Mouse (Mus musculus) left cerebral cortex, postnatal 10 days (tissue): ENCODE data around the gene Gm49368. TPM values are rescaled to one million over a fixed set of nuclear protein-coding genes. Genes with fewer than 3 reads are reported as not detected.

Experiments used
- total RNA-seq, 2 experiments: library from RNA; stranded (reverse); gene quantifications; 2 replicates each; pipeline ENCODE4 v1.2.3; 2021

The Gm49368 gene
- total RNA-seq, 2 experiments from 2014 or later = 0.09 TPM; not detected in 1

Other genes starting within 250 kb of the Gm49368 start
- gene Stx4a, start 238.4 kb upstream of the Gm49368 start, total RNA-seq = 10 to 100 TPM; 48.0 to 52.9 TPM
- gene Stx1b, start 238.1 kb upstream of the Gm49368 start, total RNA-seq = 100 to 1,000 TPM; 340 to 347 TPM
- 10 to 100 TPM; 24.7 to 24.8 TPM for gene Zfp646, start 186.5 kb upstream of the Gm49368 start, total RNA-seq
- gene Zfp668, start 185.9 kb upstream of the Gm49368 start, total RNA-seq = 10 to 100 TPM; 23.3 to 26.0 TPM
- gene Prss53, start 171.7 kb upstream of the Gm49368 start, total RNA-seq = under 1 TPM; 0.49 to 0.73 TPM
- gene Gm21974, start 167.2 kb upstream of the Gm49368 start, total RNA-seq = not detected
- 10 to 100 TPM; 23.9 to 24.6 TPM for gene Vkorc1, start 167.1 kb upstream of the Gm49368 start, total RNA-seq
- 10 to 100 TPM; 43.0 to 43.2 TPM for gene Bckdk, start 158.6 kb upstream of the Gm49368 start, total RNA-seq
- gene Kat8, start 150.2 kb upstream of the Gm49368 start, total RNA-seq = 10 to 100 TPM; 24.2 to 26.9 TPM
- under 1 TPM; 0.64 to 0.81 TPM for gene Prss8, start 132.6 kb upstream of the Gm49368 start, total RNA-seq
- 10 to 100 TPM; 12.2 to 14.4 TPM for gene Prss36, start 116.0 kb upstream of the Gm49368 start, total RNA-seq
- 100 to 1,000 TPM; 387 to 389 TPM for gene Fus, start 95.2 kb upstream of the Gm49368 start, total RNA-seq
- 1 to 10 TPM; 3.7 to 5.5 TPM for gene Pycard, start 68.8 kb upstream of the Gm49368 start, total RNA-seq
- under 1 TPM; 0.39 to 0.62 TPM for gene Trim72, start 58.7 kb upstream of the Gm49368 start, total RNA-seq
- gene Itgam, start within 50 bp of the Gm49368 start, total RNA-seq = 1 to 10 TPM; 8.5 to 8.7 TPM
- gene Itgax, start 66.9 kb downstream of the Gm49368 start, total RNA-seq = under 1 TPM in 1 of 2 experiments, not detected in 1; 0.30 TPM
- under 1 TPM; 0.14 to 0.17 TPM for gene Itgad, start 91.7 kb downstream of the Gm49368 start, total RNA-seq
- gene Cox6a2, start 143.7 kb downstream of the Gm49368 start, total RNA-seq = 1 to 10 TPM; 8.8 to 9.4 TPM
- 10 to 100 TPM; 10.8 to 11.5 TPM for gene Armc5, start 174.7 kb downstream of the Gm49368 start, total RNA-seq
- 1 to 10 TPM; 3.8 to 4.1 TPM for gene 9130023H24Rik, start 175.3 kb downstream of the Gm49368 start, total RNA-seq
- 10 to 100 TPM; 33.0 to 35.9 TPM for gene Tgfb1i1, start 184.1 kb downstream of the Gm49368 start, total RNA-seq
- gene Slc5a2, start 203.0 kb downstream of the Gm49368 start, total RNA-seq = not detected
- gene BC017158, start 235.5 kb downstream of the Gm49368 start, total RNA-seq = 10 to 100 TPM; 25.1 to 25.4 TPM